Mouse (Mus musculus) cerebellum, adult 2 months (tissue): ENCODE measurements around the gene Map6.

Experiments
- CTCF ChIP-seq: fragments of 200-500 bp; IDR thresholded peaks from 2 replicates; pipeline ENCODE4 v1.5.1; 2011; ENCODE audit warnings: low read depth, mild to moderate bottlenecking, control low read depth, low read length, moderate library complexity, borderline replicate concordance; ENCODE audit not compliant: insufficient read depth
- POLR2A ChIP-seq: fragments of 200-500 bp; IDR thresholded peaks from 2 replicates; pipeline ENCODE4 v1.6.1; 2011; ENCODE audit warnings: low read length, control low read depth, borderline replicate concordance; ENCODE audit not compliant: insufficient read depth

- TF ChIP-seq CTCF = no peak
- TF ChIP-seq POLR2A = no peak
Observed at GRCm38 (mm10) chr7:99357201-99357600, 90.0 kb downstream of the Map6 start.
